Mouse (Mus musculus): ENCODE data around the gene Gm973. TPM values are rescaled to one million over a fixed set of nuclear protein-coding genes. Genes with fewer than 3 reads are reported as not detected.
"Not testable (repeated sequence)": the region's sequence is repeated elsewhere in the genome, so short reads cannot be mapped to it uniquely, and the experiment has no call there.

Gm973 gene
- polyA plus RNA-seq, 1 experiment, result 6.4 TPM

- TF ChIP-seq POLR2A (IDR thresholded peaks at IDR 0.05; ENCODE audit: borderline replicate concordance, extremely low read depth, insufficient read depth, insufficient read length, poor library complexity, severe bottlenecking) (no peak), CTCF (IDR thresholded peaks at IDR 0.05; ENCODE audit: borderline replicate concordance, extremely low read depth, insufficient read depth, insufficient read length) (no peak)
- no peak for DNase-seq (ENCODE audit: low read depth)
Measured at GRCm38 (mm10) chr1:59642488-59642887, 126.4 kb downstream of the Gm973 start.

- DNase-seq (ENCODE audit: low read depth), result not testable (repeated sequence)
Measured at GRCm38 (mm10) chr1:59646502-59646901, 130.4 kb downstream of the Gm973 start.

- DNase-seq (ENCODE audit: low read depth), result no peak
- no peak for TF ChIP-seq POLR2A (IDR thresholded peaks at IDR 0.05; ENCODE audit: borderline replicate concordance, extremely low read depth, insufficient read depth, insufficient read length, poor library complexity, severe bottlenecking)
Measured at GRCm38 (mm10) chr1:59651201-59651819, 135.2 kb downstream of the Gm973 start.

- no peak for DNase-seq (ENCODE audit: low read depth)
- TF ChIP-seq POLR2A (IDR thresholded peaks at IDR 0.05; ENCODE audit: borderline replicate concordance, extremely low read depth, insufficient read depth, insufficient read length, poor library complexity, severe bottlenecking) (no peak), CTCF (IDR thresholded peaks at IDR 0.05; ENCODE audit: borderline replicate concordance, extremely low read depth, insufficient read depth, insufficient read length) (no peak)
Measured at GRCm38 (mm10) chr1:59653243-59653911, 137.3 kb downstream of the Gm973 start.

- DNase-seq (ENCODE audit: low read depth), result no peak
- TF ChIP-seq POLR2A (IDR thresholded peaks at IDR 0.05; ENCODE audit: borderline replicate concordance, extremely low read depth, insufficient read depth, insufficient read length, poor library complexity, severe bottlenecking) (no peak), CTCF (IDR thresholded peaks at IDR 0.05; ENCODE audit: borderline replicate concordance, extremely low read depth, insufficient read depth, insufficient read length) (no peak)
Measured at GRCm38 (mm10) chr1:59656244-59657171, 140.4 kb downstream of the Gm973 start.

GRCm38 (mm10) chr1:59663456-59664135, 147.5 kb downstream of the Gm973 start:
- DNase-seq (ENCODE audit: low read depth), result no peak
- TF ChIP-seq CTCF (IDR thresholded peaks at IDR 0.05; ENCODE audit: borderline replicate concordance, extremely low read depth, insufficient read depth, insufficient read length) (no peak), POLR2A (IDR thresholded peaks at IDR 0.05; ENCODE audit: borderline replicate concordance, extremely low read depth, insufficient read depth, insufficient read length, poor library complexity, severe bottlenecking) (no peak)

GRCm38 (mm10) chr1:59668871-59669270, 152.8 kb downstream of the Gm973 start:
- no peak for DNase-seq (ENCODE audit: low read depth)
- no peak for TF ChIP-seq CTCF (IDR thresholded peaks at IDR 0.05; ENCODE audit: borderline replicate concordance, extremely low read depth, insufficient read depth, insufficient read length)
- no peak for TF ChIP-seq POLR2A (IDR thresholded peaks at IDR 0.05; ENCODE audit: borderline replicate concordance, extremely low read depth, insufficient read depth, insufficient read length, poor library complexity, severe bottlenecking)

GRCm38 (mm10) chr1:59669962-59670630, 154.0 kb downstream of the Gm973 start:
- TF ChIP-seq POLR2A (IDR thresholded peaks at IDR 0.05; ENCODE audit: borderline replicate concordance, extremely low read depth, insufficient read depth, insufficient read length, poor library complexity, severe bottlenecking), result no peak
- TF ChIP-seq CTCF (IDR thresholded peaks at IDR 0.05; ENCODE audit: borderline replicate concordance, extremely low read depth, insufficient read depth, insufficient read length), result no peak
- peak; percentile 33 for DNase-seq (ENCODE audit: low read depth)

- DNase-seq (ENCODE audit: low read depth), result peak; percentile 97
- TF ChIP-seq POLR2A (IDR thresholded peaks at IDR 0.05; ENCODE audit: borderline replicate concordance, extremely low read depth, insufficient read depth, insufficient read length, poor library complexity, severe bottlenecking) (peak; percentile 79; the same call in 1 of the 2 replicates), CTCF (IDR thresholded peaks at IDR 0.05; ENCODE audit: borderline replicate concordance, extremely low read depth, insufficient read depth, insufficient read length) (no peak)
Measured at GRCm38 (mm10) chr1:59670641-59671168, 154.6 kb downstream of the Gm973 start, which contains the start of gene Sumo1. TSS of gene Sumo1 (minus strand) at chr1:59670834.

- no peak for TF ChIP-seq CTCF (IDR thresholded peaks at IDR 0.05; ENCODE audit: borderline replicate concordance, extremely low read depth, insufficient read depth, insufficient read length)
- TF ChIP-seq POLR2A (IDR thresholded peaks at IDR 0.05; ENCODE audit: borderline replicate concordance, extremely low read depth, insufficient read depth, insufficient read length, poor library complexity, severe bottlenecking), result no peak
- DNase-seq (ENCODE audit: low read depth), result no peak
Measured at GRCm38 (mm10) chr1:59673661-59674060, 157.6 kb downstream of the Gm973 start.

All from brain, embryonic 14.5 days (tissue).